Mouse (Mus musculus) CD4-positive helper T cell, adult 2 months (primary cell): ENCODE measurements around the gene Cit.

Source experiments
- DNase-seq: peaks from one replicate; pipeline ENCODE4 v3.0.0-alpha.2; 2012; ENCODE audit warnings: low read depth, missing footprints, low spot score

Cit gene

DNA sequence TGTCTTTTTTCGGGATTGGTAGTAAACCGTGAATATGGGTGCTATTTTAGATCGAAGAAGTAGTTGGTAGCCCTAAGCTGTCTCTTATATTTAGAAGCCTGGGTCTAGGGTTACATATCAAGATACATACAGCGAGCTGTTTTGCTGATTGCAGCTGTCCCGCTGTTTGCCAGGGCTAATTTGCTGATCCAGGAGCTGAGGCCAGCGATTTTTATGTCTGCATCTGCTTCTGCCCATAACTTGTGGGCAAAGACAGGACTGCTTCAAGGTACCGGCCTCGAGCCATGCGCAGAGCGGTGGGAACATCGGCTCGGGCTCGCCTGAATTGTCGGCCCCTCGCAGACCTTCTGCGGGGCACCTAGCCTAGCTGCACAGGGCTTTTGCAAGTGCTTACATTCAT, 191.4 kb downstream of the Cit start:
- no peak for DNase-seq

DNA sequence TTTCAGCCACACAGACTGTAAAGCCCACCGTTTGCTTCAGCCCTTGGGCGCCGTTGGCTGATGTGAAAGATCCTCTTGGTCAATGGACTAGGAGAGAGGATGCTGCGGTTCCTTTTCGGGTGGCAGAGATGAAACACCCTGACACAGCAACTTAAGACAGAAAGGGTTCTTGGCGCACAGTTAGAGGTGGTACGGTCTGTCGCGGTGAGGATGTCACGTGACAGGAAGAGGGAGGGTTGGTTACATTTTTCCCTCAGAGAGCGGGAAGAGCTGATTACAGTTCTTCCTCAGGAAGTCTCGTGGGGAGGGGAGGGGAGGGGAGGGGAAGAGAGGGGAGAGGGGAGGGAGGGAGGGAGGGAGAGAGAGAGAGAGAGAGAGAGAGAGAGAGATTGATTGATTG, 192.7 kb downstream of the Cit start:
- DNase-seq: no peak

DNA sequence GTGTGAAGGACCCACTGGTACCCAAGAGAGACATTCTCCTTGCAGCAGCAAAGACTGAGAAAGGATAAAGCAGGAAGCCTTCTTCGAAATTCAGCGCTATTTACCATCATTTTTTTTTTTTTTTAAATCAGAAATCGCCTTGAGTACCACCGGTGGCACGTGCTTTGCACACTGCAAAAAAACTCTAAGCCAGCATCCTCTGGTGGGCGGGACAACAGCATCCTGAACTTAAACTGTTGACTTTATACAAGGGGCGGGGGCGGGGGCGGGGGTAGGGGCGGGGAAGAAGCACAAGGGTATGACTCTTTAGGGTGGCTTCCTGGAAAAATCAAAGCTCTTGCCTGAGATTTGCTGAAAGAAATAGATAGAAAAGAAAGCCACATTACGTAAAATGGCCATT, 194.6 kb downstream of the Cit start:
- peak; percentile 39 for DNase-seq

DNA sequence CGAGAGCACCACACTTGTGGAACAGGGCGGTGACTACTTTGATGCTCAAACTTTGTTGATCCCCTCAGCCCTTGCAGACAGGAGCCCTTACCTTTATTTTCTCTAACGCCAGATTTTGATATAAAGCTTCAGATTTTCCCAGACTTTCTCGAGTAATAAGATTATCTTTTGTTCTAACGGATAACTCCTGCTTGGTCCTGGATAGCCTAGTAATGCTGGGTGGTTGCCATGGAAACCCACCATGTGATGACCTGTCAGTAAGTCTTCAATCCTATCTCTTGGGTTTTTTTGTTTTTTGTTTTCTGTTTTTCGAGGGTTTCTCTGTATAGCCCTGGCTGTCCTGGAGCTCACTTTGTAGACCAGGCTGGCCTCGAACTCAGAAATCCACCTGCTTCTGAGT, 197.2 kb downstream of the Cit start:
- no peak for DNase-seq

DNA sequence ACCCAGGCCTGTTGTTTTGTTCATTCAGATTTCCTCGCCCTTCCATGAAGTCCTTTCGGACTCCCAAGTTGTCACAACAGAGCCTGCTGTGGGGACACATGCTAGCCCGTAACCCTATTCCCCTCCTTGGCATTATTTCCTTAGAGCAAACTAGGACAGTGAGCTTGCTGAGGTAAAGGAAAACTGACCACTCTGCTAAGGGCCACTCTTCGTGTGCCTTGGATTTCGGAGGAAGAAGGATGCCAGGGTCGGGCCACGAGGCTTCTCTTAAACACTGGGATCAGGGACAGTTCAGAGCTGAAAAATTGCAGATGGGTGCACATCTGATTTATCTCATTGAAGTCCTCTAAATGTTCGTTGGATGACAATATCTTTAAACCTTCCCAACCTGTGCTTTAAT, 200.5 kb downstream of the Cit start:
- DNase-seq: no peak

DNA sequence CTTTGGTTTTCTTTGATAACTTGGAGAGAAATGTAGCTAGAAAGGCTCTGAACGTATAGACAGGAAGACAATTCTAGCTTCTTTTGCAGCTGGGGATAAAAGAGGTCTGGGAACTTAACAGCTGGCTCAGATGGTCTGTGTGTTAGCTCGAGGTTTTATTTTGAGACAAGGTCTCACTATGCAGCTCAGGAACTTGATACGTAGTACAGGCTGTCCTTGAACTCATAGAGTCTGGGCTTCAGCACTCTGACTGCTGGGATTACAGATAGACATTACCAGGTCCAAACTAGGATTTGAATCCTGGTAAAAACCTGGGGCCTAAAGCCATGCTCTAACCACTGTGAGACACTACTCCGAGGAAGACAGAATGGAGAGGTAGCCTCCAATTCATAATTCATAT, 201.2 kb downstream of the Cit start:
- no peak for DNase-seq

DNA sequence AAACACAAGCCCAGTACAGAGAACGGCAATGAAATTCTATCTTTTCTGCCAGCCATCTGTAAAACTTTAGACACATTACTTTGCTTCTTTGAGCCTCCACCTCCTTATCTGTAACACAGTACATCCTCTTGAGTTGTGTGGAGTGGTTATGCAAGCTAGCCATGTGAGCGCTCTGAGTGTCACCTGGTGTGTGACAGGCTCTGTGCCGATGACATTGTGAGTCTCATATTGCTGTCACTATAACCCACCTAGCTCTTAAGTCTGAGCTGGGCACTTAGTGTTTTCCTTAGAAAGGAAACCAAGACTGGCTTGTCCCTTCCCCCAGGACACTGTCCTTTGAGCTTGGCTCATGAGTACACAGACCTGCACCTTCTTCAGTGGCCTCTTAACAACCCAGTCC, 203.2 kb downstream of the Cit start:
- no peak for DNase-seq

DNA sequence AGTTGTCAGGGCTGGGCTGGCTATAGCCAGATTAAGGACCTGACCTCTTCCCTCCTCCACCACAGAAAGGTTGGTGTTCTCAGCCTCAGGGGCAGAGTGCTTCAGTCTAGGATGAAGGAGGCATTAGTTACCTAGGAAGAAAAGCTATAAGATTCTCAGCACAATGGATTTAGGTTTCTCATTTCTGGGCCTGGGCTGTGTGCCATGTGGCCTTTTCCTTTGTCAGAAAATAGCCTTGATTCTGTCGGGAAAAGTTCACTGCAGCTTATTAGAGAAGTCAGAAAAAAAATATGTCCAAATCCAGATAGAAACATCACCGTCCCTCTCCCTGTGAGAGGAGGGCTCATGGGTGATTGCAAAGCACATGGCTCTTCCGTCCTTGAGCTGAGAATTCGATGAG, 204.7 kb downstream of the Cit start:
- DNase-seq: no peak

DNA sequence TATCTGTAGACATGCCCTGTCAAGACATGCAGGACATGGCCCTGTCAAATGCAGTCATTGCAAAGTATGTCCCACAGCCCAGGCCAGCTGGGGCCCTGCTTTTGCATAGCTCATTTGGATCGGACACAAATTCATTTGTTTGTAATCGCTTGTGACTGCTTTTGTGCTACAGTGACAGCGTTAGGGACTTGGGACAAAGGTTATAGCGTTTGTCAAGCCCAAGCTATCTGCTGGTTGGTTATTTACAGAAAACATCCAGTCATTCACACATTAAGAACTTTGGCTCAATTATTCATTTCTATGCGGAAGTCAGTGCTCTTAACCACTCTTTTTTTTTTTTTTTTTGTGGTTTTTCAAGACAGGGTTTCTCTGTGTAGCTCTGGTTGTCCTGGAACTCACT, 207.1 kb downstream of the Cit start:
- DNase-seq: no peak

DNA sequence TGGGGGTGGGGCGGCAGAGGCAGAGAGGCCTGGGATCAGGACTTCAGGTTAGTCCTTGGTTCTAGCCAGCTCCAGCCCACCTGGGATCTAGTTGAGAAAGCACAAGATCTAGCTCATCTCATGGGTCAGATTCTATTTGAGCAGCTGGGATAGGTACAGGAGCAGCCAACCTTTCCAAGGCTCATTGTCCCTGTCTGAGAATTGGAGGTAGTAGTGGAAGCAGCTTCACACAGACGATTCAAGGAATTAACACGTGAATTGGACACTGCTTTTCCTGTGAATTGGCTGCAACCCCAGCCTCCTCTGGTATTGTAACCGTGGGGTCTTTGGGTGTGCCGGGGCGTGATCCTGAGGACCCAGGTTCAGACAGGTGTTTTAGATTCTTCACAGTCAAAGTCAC, 207.7 kb downstream of the Cit start:
- no peak for DNase-seq
